Mouse (Mus musculus): ENCODE measurements at regions not wholly inside any gene's neighbourhood (a gene's known extent, or its start where the extent isn't known, plus 50 kb on each side); places are given as distances from the start of the nearest gene placed in this dataset.

GRCm38 (mm10) chr16:62288948-62289347 lies 497.7 kb downstream of the Nsun3 start:
- no peak for TF ChIP-seq CTCF (conservative IDR thresholded peaks at IDR 0.05; ENCODE audit: low read length)
- no peak for TF ChIP-seq NANOG (IDR thresholded peaks at IDR 0.05; ENCODE audit: borderline replicate concordance, low read length)
